Mouse (Mus musculus) retina, embryonic 14.5 days (tissue): ENCODE data around the gene Nav2.
A peak's percentile ranks its signal among the peaks of the same experiment; 100 is the strongest.

Experiments
- DNase-seq: peaks from one replicate; pipeline ENCODE4 v3.0.0-alpha.2; 2015; ENCODE audit warnings: low spot score

Nav2 gene

DNA sequence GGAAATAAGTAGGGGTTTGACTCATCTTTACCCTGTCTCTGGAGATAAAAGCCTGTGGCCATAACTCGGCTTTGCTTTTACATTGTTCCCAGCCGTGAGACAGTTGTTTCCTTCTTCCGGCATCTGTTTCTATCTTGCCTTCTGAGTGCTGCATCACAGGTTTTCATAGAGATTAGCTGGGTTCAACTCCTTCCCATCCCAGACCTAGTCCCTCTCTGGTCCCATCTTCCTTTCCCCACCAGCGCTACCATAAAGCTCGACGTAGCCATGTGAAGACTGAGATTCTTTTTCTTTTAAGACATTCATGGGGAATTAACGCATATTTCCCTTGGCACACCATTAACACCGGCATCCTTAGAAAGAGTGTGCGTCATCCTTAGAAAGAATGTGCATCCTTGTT, 613.5 kb downstream of the Nav2 start:
- no peak for DNase-seq

DNA sequence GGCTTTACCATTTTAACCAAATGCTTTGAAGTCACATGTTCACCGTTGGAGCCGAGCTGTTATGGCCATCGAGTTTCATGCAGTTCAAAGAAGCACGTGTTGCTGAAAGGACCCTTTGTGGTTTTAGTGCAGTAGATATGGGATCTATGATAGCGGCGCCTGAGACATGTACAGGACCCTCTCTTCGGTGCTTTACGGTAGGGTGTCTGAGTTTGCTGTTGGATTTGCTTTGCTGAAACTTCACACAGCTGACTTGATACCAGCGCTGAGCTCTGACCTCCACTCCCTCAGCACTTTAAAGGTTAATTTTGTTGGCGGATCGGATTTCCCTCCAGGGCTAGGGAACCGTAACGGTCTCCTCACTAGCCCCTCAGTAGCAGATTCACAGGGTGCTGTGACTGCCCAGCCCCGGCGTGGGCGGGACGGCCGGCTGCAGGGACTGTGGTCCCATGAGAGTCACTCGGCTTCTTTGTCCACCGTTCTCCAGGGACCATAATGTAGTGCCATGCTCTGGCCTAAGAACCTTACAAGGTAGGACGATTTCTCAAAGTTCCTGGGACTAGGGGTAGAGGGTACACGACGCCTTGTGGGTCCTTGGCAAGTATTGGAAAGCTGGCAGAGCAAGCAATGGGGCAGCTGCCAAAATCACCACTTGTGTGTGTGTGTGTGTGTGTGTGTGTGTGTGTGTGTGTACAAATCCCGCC, 614.0 kb downstream of the Nav2 start:
- DNase-seq: peak; percentile 71

GRCm38 (mm10) chr7:49523115-49523445, 614.6 kb downstream of the Nav2 start:
- DNase-seq: no peak

GRCm38 (mm10) chr7:49523729-49524128, 615.2 kb downstream of the Nav2 start:
- no peak for DNase-seq

DNA sequence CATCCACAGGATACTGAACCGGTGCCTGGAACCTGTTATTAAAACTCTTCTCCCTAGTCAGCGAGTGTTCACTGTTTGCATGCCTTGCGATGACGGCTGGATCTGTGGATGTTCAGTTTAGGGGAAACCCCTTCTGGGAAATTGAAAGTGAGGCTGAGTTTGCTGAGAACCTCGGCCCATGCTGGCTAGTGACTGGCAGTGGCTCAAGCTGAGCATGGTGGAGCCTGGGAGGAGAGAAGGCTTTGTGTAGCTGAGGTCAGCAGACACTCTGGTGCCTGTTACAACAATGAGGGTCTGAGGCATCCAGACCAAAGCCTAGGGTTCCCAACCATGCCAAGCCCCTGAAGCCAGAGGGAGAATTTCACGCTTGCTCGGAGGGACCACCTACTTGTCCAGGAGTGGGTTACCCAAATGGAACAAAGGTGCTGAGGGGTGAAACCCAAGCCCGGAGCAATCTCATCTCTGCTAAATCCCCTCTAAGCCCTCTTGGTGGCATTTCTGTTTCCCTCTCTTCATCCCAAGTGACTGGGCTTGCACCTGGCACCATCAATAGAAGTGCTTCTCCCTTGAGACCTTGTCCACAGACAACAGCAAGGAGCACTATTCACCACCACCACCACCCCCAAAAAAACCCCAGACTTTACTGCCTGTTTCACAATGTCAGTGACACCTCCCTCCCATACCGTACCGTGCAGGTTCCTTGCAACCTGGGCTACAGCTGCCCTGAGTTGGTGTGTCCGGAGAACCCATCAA, 617.0 kb downstream of the Nav2 start:
- no peak for DNase-seq

- DNase-seq: no peak
Observed at GRCm38 (mm10) chr7:49526101-49526499, 617.6 kb downstream of the Nav2 start.

DNA sequence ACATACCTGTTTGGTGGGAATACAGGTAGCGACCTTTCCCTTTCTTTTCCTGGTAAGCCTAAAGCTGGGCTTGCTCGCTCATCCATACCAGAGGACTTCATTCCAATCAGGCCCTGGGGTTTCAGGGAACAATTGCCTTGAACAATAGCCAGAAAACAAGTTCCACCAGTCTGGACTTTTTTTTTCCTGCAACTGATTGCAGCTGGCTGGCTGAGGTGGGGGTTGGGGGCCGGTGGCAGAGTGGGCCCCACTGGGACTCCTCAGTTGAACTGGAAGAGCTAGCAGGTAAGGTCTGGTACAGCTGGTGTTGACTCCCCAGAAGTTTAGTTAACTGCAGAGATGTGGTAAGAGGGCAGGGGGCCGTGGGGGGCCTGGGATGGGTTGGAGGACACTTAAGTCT, 619.0 kb downstream of the Nav2 start:
- peak; percentile 53 for DNase-seq

- DNase-seq: no peak
Observed at GRCm38 (mm10) chr7:49527925-49528324, 619.4 kb downstream of the Nav2 start.

DNA sequence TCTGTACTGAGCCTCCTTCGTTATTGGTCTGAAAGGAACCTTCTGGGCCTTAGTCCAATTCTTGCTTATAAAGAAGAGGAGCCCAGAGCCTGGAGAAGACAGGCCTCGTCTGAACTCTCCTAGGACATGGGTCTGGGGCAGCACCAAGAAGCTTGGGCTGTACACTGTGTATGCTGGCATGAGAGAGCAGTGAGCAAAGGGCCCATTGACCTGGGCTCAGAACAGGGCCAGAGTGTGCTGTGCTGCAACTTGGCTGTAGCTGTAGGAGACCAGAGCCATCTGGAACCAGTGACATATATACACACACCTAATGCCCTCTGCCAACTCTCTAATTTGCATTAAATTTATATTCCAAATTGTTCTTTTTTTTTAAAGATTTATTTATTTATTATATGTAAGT, 621.0 kb downstream of the Nav2 start:
- DNase-seq: no peak

- no peak for DNase-seq
Observed at GRCm38 (mm10) chr7:49533571-49533970, 625.1 kb downstream of the Nav2 start.

DNA sequence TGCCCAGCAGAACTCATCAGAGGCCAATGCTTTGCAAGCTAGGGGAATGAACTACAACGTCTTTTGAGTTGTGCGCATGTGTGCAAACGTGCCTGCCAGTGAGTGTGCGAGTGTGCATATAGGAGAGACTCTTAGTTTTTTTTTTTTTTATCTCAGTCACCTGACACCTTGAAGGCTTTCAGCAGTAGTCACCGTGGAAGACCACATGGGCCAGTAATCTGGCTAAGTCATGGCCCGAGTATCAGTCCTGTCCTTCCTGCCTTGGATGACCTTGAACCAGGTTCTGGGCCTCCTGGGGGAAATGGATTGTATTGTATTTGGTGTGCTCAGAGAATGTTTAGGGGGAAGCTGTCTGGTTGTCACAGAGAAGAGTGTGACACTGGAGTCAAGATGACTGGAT, 625.7 kb downstream of the Nav2 start:
- DNase-seq: no peak

DNA sequence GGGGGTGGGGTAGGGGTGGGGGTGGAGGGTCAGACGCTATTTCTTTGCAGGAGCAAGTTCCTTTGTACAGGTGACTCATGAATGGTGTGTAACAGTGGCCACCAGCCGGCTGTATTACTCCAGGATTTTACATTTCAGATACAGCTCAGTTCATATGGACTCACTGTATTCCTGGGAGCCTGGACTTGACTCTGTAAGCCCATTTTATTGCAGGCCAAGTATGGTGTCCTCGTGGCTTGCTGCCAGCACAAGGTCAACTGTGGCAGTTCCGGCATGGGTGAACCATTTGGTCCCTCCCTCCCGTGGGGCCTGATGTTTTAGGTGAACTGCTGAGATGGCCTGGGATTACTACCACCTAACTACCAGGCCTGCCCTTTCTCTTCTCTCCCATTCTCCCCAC, 629.8 kb downstream of the Nav2 start:
- no peak for DNase-seq

GRCm38 (mm10) chr7:49540181-49540580, 631.7 kb downstream of the Nav2 start:
- no peak for DNase-seq

DNA sequence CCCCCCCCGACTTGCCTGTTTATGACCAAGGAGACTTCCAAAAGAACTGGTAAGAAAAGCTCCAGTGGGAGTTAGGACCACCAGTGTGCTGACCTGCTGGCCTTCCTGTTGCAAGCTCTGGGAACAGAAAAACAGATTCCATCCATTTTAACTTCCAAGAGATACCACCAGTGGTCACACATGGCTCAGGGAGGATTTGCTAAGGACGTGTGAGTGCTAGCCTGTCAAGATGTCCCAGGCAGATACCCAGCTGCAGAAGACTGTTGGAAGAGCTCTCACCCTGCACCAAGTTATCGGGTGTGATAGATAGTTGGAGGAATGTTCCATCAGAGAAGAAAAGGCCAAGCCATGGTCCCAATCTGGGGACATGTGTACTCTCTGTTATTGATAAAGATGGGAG, 633.6 kb downstream of the Nav2 start:
- no peak for DNase-seq

GRCm38 (mm10) chr7:49544775-49545705, 636.5 kb downstream of the Nav2 start:
- peak; percentile 54 for DNase-seq

GRCm38 (mm10) chr7:49545706-49546097, 637.2 kb downstream of the Nav2 start:
- DNase-seq: peak; percentile 28

GRCm38 (mm10) chr7:49548397-49548796, 639.9 kb downstream of the Nav2 start:
- no peak for DNase-seq

GRCm38 (mm10) chr7:49553236-49553981, 644.9 kb downstream of the Nav2 start:
- DNase-seq: no peak

DNA sequence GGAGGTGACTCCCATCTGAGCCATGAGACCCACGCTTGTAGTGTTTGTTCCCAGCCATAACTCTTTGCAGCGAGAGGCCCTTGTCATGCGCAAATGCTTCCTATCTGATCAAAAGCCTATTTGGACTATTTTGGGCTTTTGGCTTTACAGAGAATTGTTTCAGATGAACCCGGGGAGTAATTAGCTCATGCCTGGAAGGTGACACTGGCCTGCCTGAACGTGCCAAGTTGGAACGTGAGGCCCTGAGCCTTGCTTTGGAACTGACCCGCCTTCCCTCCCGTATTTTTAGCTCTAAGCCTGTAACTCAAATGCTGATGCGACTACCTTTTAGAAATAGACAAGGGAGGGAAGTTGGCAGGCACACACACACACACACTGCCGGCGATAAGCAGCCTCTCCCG, 649.7 kb downstream of the Nav2 start:
- DNase-seq: no peak

GRCm38 (mm10) chr7:49558895-49559294, 650.4 kb downstream of the Nav2 start:
- DNase-seq: no peak

DNA sequence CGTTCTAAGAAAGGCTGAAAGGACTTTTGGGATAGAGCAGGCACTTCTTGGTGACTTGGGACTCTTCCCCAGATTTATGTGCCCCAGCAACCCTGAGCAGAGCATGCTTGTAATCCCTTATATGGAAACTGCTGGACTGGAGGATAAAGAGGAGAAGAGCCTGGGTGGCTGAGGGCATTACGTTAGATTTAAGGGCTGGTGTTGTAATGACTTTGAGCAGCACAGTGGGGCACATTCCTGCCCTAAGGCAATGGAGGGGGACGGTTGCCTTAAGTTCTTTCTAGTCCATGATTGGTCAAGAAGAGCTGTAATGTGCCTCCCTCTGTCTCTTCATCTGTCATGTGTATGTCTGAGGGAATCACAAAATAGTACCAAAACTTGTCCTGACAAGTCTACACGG, 651.5 kb downstream of the Nav2 start:
- no peak for DNase-seq

DNA sequence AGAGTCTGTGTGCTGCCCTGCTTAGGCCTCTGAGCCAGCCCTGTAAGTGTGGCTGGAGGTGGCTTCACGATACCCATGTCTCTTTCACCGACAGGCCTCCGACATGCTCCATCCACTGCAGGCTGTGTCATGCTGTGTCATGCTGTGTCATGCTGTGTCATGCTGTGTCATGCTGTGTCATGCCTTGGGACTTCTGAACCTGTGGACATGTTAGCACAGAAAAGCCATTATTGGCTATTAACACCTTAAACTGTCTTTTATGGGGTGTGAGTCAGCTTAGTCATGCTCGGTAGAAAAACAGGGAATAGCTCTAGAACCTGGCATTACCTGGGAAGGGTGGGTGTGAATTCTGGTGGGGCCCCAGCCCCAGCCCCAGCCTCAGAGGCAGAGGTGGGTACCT, 653.9 kb downstream of the Nav2 start:
- no peak for DNase-seq
